Mouse (Mus musculus): Measurements from ENCODE around the gene Eri3.

The Eri3 gene

DNA sequence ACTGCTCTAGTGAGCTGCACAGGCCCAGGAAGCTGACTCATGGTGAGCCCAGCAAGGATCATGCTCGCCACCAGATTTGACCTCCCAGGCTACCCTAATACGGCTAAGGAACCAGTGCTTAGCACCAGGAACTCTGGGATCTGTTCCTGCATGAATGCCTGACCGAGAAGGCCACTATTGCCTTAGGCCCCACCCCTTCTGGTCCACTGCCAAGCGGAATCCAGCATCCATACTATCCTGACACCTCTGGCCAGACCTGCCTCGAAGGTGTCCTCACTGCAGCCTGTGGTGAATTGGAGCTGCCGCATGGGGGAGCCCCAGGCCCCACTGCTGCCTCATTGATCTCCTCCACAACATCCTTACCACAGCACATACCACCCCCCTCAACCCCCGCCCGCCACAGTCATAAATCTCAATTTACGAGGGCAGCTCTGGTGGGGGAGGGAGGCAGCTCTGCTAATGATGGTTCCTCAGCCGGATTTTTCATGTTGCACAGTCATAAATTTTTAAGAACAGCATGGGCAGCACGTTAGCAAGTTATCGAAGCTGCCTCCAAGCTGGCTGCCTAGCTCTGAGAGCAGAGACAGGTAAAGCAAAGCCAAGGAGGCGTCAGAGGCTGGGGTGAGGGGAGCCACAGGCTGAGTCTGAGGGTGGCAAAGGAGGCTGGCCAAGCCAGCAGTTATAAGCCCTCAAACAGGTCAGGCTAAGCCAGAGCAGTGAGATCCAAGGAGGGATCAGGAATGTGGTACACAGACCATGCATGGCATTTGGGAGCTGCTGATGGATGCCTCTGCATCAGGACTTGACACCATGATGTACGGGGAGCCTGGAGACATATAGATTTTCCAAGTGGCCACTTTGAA, 108.6 kb downstream of the Eri3 start:
- no peak for DNase-seq (ENCODE audit: low spot score)

DNA sequence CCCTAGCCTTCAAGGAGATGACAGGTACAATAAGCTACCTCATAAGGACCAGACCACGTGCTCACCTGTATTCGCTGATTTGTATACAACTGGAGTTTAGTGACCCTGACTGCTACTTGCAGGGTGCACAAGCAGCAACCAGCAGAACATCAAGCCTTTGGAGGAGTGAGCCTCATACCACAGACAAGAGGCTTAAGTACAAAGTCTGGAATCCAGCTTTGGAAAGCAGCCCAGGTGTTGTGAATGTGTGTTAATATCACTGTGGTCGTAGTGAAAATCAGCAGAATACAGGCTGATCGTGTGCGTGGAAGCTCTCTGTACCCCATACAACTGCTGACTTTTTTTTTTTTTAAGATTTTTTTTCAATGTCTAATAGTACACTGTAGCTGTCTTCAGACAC, 109.8 kb downstream of the Eri3 start:
- DNase-seq (ENCODE audit: low spot score) = no peak

DNA sequence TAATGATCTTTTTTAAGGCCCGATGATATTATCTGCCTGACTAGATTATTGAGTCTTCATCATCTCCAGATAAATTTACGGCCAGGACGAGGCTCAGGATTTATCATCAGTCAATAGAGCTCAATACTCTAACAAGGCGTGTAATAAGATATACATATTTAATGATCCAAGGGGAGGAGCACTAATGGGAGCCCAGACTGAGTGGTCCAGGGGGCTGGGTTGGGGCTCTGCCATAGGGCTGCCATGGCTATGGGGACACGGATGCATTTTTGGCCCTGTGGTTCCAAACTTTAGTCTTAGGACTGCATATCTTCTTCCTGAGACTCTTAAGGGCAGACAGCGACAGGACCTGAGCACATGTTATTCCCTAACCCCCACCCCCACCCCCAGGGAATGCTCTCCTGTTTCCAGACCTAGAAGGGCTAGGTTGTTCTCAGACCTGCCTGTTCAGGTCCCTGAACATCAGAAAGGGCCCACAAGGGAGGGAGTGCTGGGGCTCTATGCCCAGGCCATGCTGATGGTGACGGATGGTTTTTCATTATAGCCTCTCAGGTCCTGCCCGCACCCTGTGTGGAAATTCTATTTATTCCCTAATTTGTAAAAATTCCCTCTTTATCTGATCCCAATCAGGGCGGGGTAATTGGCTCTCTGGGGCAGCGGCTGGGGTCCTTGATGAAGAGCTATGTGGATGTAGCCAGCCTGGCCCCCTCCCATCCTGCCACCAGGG, 114.4 kb downstream of the Eri3 start:
- no peak for DNase-seq (ENCODE audit: low spot score)

DNA sequence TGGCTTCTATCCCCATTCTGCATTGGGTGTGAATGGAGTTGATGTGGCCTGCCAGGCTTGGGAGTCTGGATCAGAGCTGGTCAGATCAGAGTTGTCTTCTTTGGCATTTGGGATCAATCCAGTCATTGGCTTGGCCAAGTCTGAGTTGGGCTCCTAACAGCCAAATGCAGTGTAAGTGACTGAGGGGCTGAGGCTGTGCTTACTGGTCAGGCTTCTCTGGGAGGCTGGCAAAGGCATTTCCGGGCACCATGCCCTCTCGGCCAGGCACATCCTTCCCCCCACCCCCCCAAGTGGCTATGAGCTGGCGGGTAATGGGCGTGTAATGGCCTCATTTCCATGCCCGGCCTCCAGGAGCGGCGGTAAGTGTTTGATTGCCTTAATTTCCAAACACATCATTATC, 115.4 kb downstream of the Eri3 start:
- no peak for DNase-seq (ENCODE audit: low spot score)

DNA sequence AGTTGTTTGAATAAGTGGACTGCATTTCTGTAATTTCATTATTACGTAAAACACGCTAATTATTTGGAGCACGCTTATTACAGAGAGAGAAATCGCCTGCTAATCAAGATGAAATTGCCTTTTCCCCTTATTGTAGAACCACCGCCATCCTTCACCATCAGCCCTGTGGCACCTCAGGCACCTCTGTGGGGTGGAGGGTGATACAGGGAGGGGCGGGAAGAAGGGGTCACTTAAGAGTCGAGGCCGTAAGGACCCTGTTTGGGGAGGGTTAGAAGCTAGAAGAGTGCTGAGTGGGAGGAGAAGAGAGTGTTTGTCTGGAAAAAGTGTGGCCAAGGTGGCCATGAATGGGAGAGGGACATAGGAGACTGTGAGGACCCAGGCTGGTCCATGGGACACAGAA, 115.9 kb downstream of the Eri3 start:
- no peak for DNase-seq (ENCODE audit: low spot score)

DNA sequence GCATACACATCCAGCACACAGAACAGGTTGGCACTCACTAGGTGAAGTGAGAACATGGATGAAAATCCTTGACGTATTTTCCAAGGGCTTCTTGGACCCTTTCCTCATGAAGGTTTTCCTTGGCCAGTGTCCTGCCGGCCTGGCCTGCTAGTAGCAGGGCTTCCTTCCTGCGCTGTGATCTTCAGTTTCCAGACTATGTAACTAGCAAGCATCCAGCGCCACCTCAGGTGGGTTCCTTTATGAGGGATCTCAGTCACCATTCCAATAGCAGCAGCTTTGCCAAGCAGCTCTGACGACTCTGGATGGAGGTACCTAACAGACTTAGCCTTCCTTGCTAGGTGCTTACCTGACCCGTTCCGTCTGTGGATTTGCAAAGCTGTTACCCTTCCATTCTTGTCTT, 119.7 kb downstream of the Eri3 start:
- no peak for DNase-seq (ENCODE audit: low spot score)

DNA sequence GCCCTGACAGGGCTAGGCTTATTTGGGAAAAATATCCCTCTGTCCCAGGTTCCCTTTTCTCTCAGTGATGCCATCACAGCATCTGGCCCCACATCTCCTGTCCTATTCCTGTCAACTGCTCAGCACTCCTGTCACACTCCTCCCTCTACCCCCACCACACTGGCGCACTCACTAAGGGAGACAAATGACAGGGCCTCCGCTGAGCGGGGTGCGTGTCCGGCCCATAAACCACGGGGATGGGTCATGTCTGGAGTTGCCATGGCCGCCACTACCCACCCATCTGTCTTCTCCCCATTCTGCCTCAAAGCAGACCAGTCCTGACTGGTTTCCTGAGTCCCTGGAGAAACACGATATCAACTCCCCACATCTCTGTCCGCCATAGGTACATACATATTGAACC, 121.9 kb downstream of the Eri3 start:
- no peak for DNase-seq (ENCODE audit: low spot score)

DNA sequence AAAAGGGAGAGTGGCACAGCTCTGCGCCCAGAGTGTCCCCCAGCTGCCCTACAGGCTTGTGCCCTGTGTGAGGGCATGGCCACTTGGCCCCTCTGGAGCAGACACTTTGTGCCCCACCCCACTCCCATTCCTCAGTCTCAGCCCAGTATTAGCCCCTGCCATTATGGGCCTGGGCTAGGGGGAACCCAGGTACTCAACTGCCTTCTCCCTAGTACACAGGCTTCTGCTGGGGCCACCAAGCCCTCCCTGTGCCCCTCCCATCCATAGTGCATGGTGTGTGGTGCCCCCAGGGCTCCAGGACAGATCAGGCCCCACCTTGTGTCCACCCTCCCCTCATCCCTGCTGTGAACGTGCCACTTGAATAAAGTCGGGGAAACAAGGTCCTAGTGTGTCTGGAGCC, 123.7 kb downstream of the Eri3 start:
- no peak for DNase-seq (ENCODE audit: low spot score)

DNA sequence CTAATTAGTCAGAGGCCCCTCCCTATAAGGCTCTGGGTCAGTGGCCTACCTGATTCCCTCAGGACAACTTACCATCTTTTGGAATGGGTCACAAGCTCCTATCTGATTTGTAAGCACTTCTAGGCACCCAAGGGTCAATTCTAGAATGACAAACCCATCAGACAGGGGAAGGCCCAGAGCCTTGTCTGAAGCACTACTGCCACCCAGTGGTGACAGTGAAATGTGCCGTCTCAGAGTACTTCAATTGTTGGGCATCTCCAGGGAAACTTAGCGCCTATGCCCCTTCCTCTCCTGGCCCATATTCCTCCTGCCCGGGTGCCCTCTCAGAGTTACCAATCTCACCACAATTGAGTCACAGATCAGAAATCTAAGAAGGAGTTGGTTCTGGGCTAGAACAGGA, 126.7 kb downstream of the Eri3 start:
- DNase-seq (ENCODE audit: low spot score) = no peak

DNA sequence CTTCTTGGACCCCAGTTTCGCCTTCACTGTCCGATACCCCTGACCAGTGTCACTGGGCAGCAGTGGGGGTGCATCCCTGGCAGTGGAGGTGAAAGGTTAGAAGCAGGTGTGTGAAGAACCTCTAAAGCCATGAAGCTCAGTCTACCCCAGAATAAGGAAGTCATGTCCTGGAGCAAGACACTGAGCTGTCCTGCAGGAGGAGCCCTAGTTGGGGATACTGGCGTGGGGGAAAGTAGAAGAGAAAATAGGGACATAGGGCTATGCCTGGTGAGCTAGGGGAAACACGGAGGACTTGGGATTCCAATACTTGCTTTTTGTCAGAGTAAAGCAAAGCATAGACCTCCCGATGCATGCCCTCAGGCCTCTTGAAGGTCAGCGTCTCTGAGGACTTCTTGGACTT, 130.8 kb downstream of the Eri3 start:
- no peak for DNase-seq (ENCODE audit: low spot score)

DNA sequence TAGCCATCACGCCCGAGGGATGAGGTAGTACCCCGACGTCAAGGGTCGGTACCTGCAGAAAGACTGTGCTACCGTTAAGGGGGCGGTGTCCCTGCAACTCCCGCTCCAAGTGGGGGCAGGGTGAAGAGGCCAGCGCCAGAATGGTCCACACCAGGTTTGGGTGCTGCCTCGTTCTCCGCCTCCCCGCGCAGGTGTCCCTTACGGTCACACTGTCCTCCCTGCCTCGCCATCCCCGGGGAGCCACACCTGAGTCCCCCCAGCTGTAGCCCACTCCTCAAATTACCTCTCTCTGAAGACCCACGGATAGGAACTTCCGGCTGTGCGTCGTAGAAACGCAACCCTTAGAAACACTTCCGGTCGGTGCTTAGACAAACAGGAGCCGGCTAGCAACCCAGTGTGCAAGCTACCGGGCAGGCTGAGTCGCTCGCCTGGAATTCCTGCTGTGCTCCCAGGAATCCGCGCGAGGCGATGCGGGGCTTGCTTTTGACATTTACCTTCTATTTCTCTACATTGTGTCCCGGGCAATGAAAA, 131.8 kb downstream of the Eri3 start, which contains the start of gene Dmap1:
Dmap1 (minus strand) TSS at position 343 of the 531 bp plus-strand sequence.
- DNase-seq (ENCODE audit: low spot score) = no peak

DNA sequence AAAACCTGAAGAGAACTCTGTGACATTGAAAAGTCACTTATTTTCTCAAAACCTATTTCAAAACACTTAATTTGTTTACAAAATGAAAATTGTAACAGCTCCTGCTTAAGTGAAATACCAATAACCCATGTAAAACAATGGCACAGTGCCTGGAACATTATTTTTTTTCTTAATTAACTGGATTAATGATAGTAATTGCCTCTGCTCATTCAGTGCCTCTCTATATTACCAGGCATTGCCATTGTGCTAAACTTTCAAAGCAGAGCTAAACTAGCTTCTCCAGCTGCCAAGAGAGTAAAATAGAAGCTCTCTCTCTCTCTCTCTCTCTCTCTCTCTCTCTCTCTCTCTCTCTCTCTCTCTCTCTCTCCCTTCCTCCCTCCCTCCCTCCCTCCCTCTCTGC, 132.3 kb downstream of the Eri3 start:
- no peak for DNase-seq (ENCODE audit: low spot score)

DNA sequence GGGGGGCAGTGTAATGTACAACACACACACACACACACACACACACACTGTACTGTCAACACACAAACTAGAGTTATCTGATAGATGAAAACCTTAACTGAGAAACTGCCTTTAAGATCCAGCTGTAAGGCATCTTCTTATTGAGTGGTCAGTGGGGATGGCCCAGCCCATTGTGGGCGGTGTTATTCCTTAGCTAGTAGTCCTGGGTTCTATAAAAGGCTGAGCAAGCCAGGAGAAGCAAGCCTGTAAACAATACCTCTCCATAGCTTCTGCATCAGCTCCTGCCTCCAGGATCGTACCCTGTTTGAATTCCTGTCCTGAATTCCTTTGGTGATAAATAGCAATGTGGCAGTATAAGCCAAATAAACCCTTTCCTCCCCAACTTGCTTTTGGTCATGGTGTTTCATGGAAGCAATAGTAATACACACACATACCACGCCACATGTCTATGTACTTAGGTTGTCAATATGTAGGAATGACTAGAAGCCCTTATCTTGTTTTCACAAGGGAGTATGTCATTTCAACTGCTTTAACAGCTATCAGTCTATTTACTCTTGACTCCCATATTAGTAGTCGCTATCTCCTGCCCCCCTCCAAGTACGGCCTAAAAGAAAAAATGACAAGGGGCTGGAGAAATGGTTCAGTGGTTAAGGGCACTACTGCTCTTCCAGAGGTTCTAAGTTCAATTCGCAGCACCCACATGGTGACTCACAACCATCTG, 133.0 kb downstream of the Eri3 start:
- DNase-seq (ENCODE audit: low spot score) = no peak

DNA sequence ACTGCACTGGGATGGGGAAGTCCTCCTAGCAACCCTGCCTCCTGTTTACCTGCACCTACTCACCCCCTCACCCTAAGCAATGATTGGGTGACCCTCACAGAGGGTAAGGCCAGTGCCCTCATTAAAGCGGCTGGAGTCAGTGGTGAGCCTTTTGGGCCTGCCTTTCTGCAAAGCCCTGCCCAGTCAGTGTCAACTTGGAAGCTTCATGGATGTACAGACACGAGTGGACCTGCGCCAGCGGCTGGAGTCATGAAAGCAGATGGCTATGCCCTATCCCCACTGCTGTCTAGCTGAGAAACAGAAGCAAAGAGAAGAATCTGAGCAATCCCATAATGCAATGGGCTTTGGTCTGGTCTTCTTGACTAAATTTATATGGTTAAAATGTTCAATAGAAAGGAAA, 136.2 kb downstream of the Eri3 start:
- no peak for DNase-seq (ENCODE audit: low spot score)

DNA sequence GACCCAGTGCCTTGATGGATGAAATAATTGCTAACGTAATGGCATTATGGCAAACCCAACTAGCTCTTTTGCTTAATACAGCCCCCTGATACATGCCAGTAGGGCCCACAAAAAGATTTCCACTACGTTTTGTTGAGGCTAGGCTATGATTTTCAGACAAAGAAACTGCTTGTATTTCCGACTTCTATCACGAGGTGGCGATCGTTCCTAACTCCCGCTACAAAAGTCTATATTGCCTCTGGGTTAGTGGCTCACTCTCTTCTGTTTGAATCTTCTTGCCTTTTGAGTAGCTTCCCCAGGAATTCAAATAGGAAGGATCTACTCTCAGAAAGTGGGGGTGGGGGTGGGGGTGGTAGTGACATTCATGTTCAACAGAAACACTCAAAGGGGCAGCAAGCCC, 155.2 kb downstream of the Eri3 start:
- DNase-seq (ENCODE audit: low spot score) = no peak

DNA sequence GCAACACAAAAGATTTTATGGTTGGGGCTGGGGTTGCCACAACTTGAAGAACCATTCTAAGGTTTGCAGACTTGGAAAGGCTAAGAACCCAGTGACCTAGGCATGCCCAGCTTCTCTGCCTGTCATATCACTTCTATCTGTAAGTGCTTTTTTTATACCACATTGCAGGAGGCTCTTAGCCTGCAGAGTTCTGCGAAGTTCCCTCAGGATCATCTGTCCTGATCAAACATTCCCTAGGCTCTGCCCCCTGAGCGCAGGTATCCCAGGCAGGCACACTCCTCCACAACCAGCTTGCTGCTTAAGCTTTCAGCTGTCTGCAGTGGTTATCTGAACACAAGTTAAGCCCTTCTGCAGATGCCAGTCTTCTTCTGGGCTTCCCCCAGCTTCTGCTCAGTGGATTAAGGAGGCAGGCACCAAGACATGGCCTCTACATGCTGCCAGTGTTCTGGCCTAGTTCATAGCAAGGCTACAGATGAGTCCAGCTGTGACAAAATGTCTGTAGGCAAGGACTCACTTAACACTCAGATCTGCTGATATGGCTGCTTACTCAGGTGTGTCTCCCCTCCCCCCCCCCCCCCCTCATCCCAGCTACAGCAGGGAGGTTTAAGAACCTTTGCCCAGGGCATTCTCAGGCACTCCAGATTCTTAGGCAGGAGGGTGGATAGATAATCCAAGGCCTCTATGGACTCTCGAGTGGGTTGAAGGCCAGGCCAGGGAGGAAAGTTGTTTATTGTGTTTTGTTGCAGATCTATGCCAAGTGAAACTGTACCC, 158.8 kb downstream of the Eri3 start:
- no peak for DNase-seq (ENCODE audit: low spot score)

DNA sequence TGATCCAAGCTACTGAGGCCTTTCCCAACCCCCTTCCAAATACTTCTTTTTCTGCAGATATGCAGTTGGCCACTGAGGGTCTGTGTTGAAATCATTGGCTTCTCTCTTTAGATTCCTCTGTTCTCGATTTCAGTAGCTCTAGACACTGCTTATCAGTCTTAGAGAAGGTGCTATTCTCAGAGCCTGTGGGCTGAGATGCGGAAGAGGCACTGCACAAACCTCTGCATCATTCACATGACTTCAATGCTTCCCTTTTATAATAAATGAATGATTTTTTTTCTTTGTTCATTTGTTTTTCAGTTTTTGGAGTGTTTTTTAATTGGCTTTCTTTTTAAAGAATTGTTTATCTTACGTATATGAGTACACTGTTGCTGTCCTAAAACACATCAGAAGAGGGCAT, 162.1 kb downstream of the Eri3 start:
- no peak for DNase-seq (ENCODE audit: low spot score)

DNA sequence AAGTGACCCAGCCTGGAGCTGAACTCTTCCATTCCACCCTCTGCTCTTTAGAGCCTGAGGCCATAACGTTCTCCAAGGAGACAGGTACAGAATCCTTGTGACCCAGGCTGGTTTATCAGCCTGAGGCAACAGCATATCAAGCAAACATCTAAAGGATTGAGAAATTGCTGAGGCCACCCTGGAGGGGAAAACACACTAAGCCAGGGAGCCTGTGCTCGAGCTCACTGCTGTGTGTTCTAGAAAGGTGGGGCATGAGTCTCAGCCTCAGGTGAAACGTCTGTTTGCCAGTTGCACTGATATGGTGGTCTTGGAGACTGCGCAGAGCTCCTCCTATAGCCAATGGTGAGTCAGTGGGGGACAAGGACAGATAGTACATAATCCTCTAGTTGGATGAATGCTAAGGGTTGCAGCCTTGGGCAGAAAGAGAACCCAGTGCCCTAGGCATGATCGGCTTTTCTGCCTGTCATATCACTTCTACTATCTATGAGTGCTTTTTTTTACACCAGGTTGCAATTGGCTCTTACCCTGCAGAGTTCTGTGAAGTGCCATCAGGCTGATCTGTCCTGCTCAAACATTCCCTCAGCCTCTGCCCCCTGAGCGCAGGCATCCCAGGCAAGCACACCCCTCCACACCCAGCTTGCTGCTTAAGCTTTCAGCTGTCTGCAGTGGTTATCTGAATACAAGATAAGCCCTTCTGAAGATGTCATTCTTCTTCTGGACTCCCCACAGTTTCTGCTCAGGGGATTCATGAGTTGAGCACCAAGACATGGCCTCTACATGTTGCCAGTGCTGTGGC, 163.3 kb downstream of the Eri3 start:
- no peak for DNase-seq (ENCODE audit: low spot score)

All from urinary bladder, postnatal 10 days (tissue).